Mouse (Mus musculus) hindbrain, embryonic 11.5 days (tissue): Measurements from ENCODE around the gene Rspo4. TPM values are rescaled to one million over a fixed set of nuclear protein-coding genes. Genes with fewer than 3 reads are reported as not detected.
A peak's percentile ranks its signal among the peaks of the same experiment; 100 is the strongest.

ENCODE experiments used
- ATAC-seq: fragments of 200-750 bp; cut with Nextera tagmentation; 2 replicates; pipeline ENCODE4 v1.8.0; 2017; ENCODE audit warnings: mild to moderate bottlenecking, moderate TSS enrichment, moderate library complexity; ENCODE audit not compliant: low FRiP score
- DNase-seq: peaks from one replicate; pipeline ENCODE4 v3.0.0-alpha.2; 2015; ENCODE audit warnings: low spot score
- H3K27ac ChIP-seq: fragments of 300-500 bp; sonication (generic); 2 replicates; pipeline ENCODE4 v1.5.1; 2014; ENCODE audit warnings: mild to moderate bottlenecking, low read depth, low read length
- H3K27me3 ChIP-seq: fragments of 300-500 bp; sonication (generic); 2 replicates; pipeline ENCODE4 v1.6.1; 2014; ENCODE audit warnings: mild to moderate bottlenecking, low read length, moderate library complexity, mixed read lengths; ENCODE audit not compliant: control insufficient read depth, insufficient read depth
- H3K36me3 ChIP-seq: fragments of 300-500 bp; sonication (generic); 2 replicates; pipeline ENCODE4 v1.6.1; 2014; ENCODE audit warnings: mild to moderate bottlenecking, low read length, moderate library complexity, mixed read lengths; ENCODE audit not compliant: control insufficient read depth, insufficient read depth
- H3K4me1 ChIP-seq: fragments of 300-500 bp; sonication (generic); replicated peaks from 2 replicates; pipeline ENCODE4 v1.6.1; 2014; ENCODE audit warnings: low read length, mixed read lengths; ENCODE audit not compliant: control insufficient read depth, insufficient read depth
- H3K4me2 ChIP-seq: fragments of 300-500 bp; sonication (generic); replicated peaks from 2 replicates; pipeline ENCODE4 v1.6.1; 2014; ENCODE audit warnings: mild to moderate bottlenecking, low read depth, low read length
- H3K4me3 ChIP-seq: fragments of 300-500 bp; sonication (generic); 2 replicates; pipeline ENCODE4 v1.5.1; 2014; ENCODE audit warnings: low read depth, low read length
- H3K9ac ChIP-seq: fragments of 300-500 bp; sonication (generic); 2 replicates; pipeline ENCODE4 v1.6.1; 2014; ENCODE audit warnings: low read depth, low read length
- H3K9me3 ChIP-seq: fragments of 300-500 bp; sonication (generic); 2 replicates; pipeline ENCODE4 v1.6.1; 2016; ENCODE audit warnings: low read length; ENCODE audit not compliant: control insufficient read depth
- WGBS: fragments of 180-500 bp; shearing (Covaris S2); extraction: QIAGEN DNeasy Blood & Tissue Kit; methylation state at CpG from one replicate; pipeline ENCODE4 v1.1.7; 2014; 5-methylcytosine and 5-hydroxymethylcytosine counted together
- polyA plus RNA-seq: library from polyadenylated mRNA; unstranded; fragments of >200 nt; fragmentation: Nextera tagmentation; extraction: Ambion mirVana; gene quantifications from 2 replicates; pipeline ENCODE4 v1.2.1, GENCODE M21; 2014

Gene Rspo4
- polyA plus RNA-seq, 1 experiment from 2014 or later, result 0.77 TPM

DNA sequence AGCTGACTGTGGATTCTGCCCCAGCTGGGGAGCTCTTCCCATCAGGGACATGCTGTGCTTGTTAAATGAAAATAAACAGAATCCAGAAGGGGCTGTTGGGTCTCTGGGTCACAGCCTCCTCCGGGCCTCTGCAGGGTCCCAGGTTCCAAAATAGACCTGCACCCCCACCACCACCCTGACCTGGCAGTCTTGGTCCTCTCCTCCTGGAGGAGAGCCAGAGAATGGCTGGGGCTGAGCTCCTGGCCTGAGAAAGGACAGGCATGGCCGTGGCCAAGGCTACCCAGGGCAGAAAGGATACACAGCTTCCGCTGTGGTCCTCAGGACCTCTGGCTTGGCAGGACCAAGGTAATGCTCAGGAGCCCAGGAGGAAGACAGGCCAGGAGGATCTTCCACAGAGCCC lies 61.9 kb downstream of the Rspo4 start:
- DNase-seq (no peak), ATAC-seq (no peak)
- Histone ChIP-seq H3K27me3 (no peaks in the 10 kb centered on the region), H3K9me3 (no peaks in the 10 kb centered on the region), H3K9ac (no peak overlapping the region), H3K4me2 (no peak overlapping the region), H3K4me3 (no peak overlapping the region), H3K4me1 (no peaks in the 10 kb centered on the region), H3K27ac (no peak overlapping the region), H3K36me3 (no peaks in the 10 kb centered on the region)
- WGBS, result 56% methylated on average over 3 of the region's 3 CpGs

DNA sequence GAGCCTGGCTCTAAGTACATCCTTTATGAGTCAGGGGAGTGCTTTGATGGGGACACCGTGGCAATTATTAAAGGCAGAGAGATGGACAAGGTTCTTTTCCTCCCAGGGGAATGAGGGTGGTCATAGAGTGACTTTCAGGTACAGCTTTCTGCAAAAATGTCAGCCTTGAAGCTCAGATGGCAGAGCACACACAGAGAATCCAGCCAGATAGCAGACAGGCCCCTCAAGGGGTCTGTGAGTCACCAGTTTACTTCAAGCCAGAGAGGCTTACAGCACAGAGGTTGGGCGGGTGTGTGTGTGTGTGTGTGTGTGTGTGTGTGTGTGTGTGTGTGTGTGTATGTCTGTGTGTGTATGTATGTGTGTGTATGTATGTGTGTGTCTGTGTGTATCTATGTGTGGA lies 64.3 kb downstream of the Rspo4 start:
- DNase-seq (no peak), ATAC-seq (no peak)
- Histone ChIP-seq H3K9ac (no peak overlapping the region), H3K27me3 (no peaks in the 10 kb centered on the region; the same call in 1 of the 2 replicates), H3K36me3 (no peaks in the 10 kb centered on the region), H3K9me3 (no peaks in the 10 kb centered on the region), H3K4me2 (no peak overlapping the region), H3K4me3 (no peak overlapping the region), H3K27ac (no peak overlapping the region), H3K4me1 (0 out of 2 replicates have a peak, but pooled peaks cover 2% of the 10 kb centered on the region)
- WGBS, result 71% methylated on average over 2 of the region's 2 CpGs

DNA sequence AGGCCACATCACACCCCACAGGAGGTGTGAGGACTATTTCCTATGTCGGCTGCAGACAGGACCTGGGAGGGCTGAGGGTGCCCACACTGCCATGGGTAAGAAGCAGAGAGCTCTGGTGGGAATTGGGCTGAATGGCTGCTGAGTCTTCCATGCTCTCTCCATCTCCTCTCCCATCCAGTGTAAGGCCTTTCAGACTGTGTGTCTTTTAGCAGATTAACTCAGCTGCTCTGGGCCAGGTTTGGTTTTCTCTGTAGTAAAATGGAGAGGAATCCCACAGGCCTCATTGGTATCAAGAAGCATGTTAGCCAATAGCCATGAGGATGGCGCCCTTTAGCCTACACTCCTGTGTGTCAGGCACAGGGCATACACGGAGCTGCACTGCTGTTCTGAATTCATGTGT lies 66.7 kb downstream of the Rspo4 start:
- WGBS, result 81% methylated on average over 3 of the region's 3 CpGs
- Histone ChIP-seq H3K4me3 (no peak overlapping the region), H3K36me3 (no peaks in the 10 kb centered on the region), H3K4me1 (0 out of 2 replicates have a peak, but pooled peaks cover 2% of the 10 kb centered on the region), H3K27me3 (no peaks in the 10 kb centered on the region; the same call in 1 of the 2 replicates), H3K9ac (no peak overlapping the region), H3K27ac (no peak overlapping the region), H3K9me3 (no peaks in the 10 kb centered on the region), H3K4me2 (no peak overlapping the region)
- DNase-seq (no peak), ATAC-seq (no peak)

DNA sequence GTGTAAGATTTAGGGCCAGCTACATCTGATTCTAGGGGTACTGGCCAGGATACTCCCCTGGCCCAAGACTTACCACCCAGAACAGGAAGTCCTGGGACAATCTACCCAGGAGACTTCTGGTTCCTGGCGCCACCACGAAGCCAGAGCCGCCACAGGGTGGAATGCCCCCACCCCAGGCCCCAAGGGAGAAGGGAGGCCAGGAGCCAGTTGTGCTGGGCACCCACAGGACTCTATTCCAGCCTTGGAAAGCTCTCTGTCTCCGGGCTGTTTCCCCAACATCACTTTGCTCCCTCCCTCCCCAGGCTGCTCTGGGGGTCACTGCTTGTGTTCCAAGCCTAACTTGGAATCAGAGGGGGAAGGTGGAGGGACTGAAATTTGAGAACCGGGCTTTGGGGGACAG lies 67.8 kb downstream of the Rspo4 start:
- DNase-seq (no peak), ATAC-seq (no peak)
- H3K9me3 ChIP-seq, result no peaks in the 10 kb centered on the region
- WGBS, result 46% methylated on average over 3 of the region's 5 CpGs
- no peaks in the 10 kb centered on the region for H3K36me3 ChIP-seq
- 0 out of 2 replicates have a peak, but pooled peaks cover 2% of the 10 kb centered on the region for H3K4me1 ChIP-seq
- H3K9ac ChIP-seq, result no peak overlapping the region
- H3K4me2 ChIP-seq, result no peak overlapping the region
- H3K27ac ChIP-seq, result no peak overlapping the region
- no peak overlapping the region for H3K4me3 ChIP-seq
- H3K27me3 ChIP-seq, result no peaks in the 10 kb centered on the region; the same call in 1 of the 2 replicates

DNA sequence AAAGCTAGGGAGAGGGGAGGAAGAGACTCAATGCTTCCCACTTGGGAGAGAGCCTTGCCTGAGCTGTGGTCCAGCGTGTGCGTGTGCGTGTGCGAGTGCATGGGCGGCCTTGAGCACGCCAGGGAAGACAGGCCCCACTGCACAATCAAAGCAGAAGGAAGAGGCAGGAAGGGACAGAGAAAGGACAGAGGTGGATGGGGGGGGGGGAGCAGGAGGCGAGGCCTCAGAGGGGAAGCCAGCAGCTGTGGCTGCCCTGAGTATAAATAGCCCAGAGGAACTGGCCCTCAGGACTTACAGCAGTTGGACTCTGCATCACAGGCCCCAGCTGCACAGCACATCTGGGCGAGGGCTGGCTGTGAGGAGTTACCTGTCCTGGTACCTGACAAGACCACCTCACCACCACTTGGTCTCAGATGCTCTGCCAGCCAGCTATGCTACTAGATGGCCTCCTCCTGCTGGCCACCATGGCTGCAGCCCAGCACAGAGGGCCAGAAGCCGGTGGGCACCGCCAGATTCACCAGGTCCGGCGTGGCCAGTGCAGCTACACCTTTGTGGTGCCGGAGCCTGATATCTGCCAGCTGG lies 68.3 kb downstream of the Rspo4 start, which contains the start of gene Angpt4:
Angpt4 (plus strand) TSS at position 292 of the 582 bp plus-strand sequence.
- peak; percentile 20; the same call in 1 of the 2 replicates for ATAC-seq
- WGBS, result 67% methylated on average over 13 of the region's 13 CpGs
- no peak for DNase-seq
- Histone ChIP-seq H3K4me1 (0 out of 2 replicates have a peak, but pooled peaks cover 2% of the 10 kb centered on the region), H3K27me3 (no peaks in the 10 kb centered on the region; the same call in 1 of the 2 replicates), H3K4me3 (no peak within 1 kb of the TSS), H3K9me3 (no peaks in the 10 kb centered on the region), H3K4me2 (no peak within 1 kb of the TSS), H3K27ac (no peak within 1 kb of the TSS), H3K36me3 (no peaks in the 10 kb centered on the region), H3K9ac (no peak within 1 kb of the TSS)

DNA sequence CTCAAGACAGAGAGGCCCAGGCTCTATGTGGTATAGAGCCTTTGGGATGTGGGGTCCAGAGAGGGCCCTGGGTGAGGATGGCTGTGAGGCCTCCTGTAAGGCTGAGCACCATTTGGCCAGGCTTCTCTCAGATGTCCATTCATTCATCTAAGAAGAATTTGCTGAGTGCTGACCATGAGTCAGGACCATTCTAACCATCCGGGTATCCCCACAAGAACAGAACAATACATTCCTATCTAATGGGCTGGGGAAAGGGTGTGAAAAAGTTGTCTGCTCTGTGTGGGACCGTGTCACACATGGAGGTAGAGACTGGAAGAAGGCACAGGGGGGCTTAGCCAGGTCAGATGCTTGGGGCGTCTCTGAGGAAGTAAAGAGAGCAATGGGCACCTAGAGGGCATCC lies 69.0 kb downstream of the Rspo4 start:
- WGBS, result 82% methylated on average over 3 of the region's 3 CpGs
- no peak for DNase-seq
- no peaks in the 10 kb centered on the region for H3K36me3 ChIP-seq

DNA sequence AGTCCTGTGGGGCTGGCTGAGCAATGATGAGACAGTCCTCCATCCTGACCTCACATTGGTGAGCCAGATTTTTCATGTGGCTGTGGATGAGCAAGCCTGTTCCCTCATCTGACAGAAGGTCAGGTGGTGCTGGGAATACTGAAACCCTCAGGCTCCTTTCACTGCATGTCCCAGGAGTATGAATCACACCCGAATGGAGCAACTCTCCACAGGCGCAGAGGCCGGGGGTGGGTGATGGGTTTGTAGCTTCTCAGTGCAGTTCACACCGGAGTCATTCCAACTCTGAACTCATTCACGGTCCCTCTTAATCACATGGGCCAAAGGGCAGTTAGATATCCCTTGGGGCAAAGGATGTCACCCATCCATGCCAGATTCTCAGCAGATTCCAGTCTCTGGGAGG lies 71.4 kb downstream of the Rspo4 start:
- Histone ChIP-seq H3K9ac (no peak overlapping the region), H3K4me3 (no peak overlapping the region), H3K4me1 (0 out of 2 replicates have a peak, but pooled peaks cover 2% of the 10 kb centered on the region), H3K36me3 (no peaks in the 10 kb centered on the region), H3K9me3 (no peaks in the 10 kb centered on the region), H3K27me3 (no peaks in the 10 kb centered on the region; the same call in 1 of the 2 replicates), H3K4me2 (no peak overlapping the region), H3K27ac (no peak overlapping the region)
- WGBS, result 86% methylated on average over 5 of the region's 5 CpGs
- DNase-seq (no peak), ATAC-seq (no peak)

More for the DNA sequence above, 69.0 kb downstream of the Rspo4 start:
- Histone ChIP-seq H3K9me3 (no peaks in the 10 kb centered on the region), H3K4me1 (0 out of 2 replicates have a peak, but pooled peaks cover 2% of the 10 kb centered on the region), H3K9ac (no peak overlapping the region), H3K4me2 (no peak overlapping the region), H3K27ac (no peak overlapping the region), H3K27me3 (no peaks in the 10 kb centered on the region; the same call in 1 of the 2 replicates), H3K4me3 (no peak overlapping the region)
- no peak for ATAC-seq

DNA sequence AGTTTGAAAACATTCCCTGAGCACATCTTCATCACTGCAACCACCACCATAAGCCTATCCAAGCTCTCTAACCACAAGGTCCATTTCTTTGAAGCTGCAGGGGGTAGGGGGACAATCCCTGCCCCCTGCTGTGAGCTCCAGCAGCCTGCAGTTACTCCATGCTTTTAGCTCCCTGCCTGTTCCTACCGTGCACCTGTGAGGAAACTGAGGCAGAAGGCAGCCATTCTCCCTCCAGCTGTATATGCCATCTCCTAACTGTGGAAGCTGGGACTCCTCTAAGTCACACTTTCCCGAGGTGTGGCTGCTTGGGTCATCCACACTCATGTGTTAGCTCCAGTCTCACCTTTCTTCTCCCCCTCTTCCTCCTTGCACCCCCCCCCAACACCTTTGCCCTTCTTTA lies 72.4 kb downstream of the Rspo4 start:
- H3K4me2 ChIP-seq, result no peak overlapping the region
- no peak overlapping the region for H3K9ac ChIP-seq
- no peaks in the 10 kb centered on the region for H3K9me3 ChIP-seq
- 0 out of 2 replicates have a peak, but pooled peaks cover 2% of the 10 kb centered on the region for H3K4me1 ChIP-seq
- no peaks in the 10 kb centered on the region; the same call in 1 of the 2 replicates for H3K27me3 ChIP-seq
- 17% methylated on average over 2 of the region's 2 CpGs for WGBS
- H3K27ac ChIP-seq, result no peak overlapping the region
- no peak overlapping the region for H3K4me3 ChIP-seq
- no peaks in the 10 kb centered on the region for H3K36me3 ChIP-seq
- DNase-seq, result no peak
- ATAC-seq, result no peak
